Mouse (Mus musculus): Measurements from ENCODE around the gene Prp2. TPM values are rescaled to one million over a fixed set of nuclear protein-coding genes. Genes with fewer than 3 reads are reported as not detected.
"Not testable (repeated sequence)": the region's sequence is repeated elsewhere in the genome, so short reads cannot be mapped to it uniquely, and the experiment has no call there.

The Prp2 gene
- polyA plus RNA-seq (2012; rRNA removed): not detected in 2 replicates
- polyA plus RNA-seq (2014; fragmentation: Nextera tagmentation; extraction: Ambion mirVana): not detected in 2 replicates

- ATAC-seq (ENCODE audit: low FRiP score, low read depth); DNase-seq (ENCODE audit: low spot score); H3K4me1 ChIP-seq (ENCODE audit: control insufficient read depth, insufficient read depth, low read length); H3K27ac ChIP-seq (replicated peaks; ENCODE audit: low read depth, low read length); H3K4me2 ChIP-seq (replicated peaks; ENCODE audit: low read depth, low read length, severe bottlenecking); H3K9ac ChIP-seq (ENCODE audit: low read depth, low read length, severe bottlenecking); H3K4me3 ChIP-seq (replicated peaks; ENCODE audit: low read length); H3K36me3 ChIP-seq (ENCODE audit: control insufficient read depth, insufficient read depth, low read length); H3K27me3 ChIP-seq (ENCODE audit: control insufficient read depth, insufficient read depth, low read length); H3K9me3 ChIP-seq (ENCODE audit: control insufficient read depth, low read length): not testable (repeated sequence)
- 61% methylated on average over 2 of the region's 2 CpGs for WGBS
These were observed at the start of gene Prp2 for GRCm38 (mm10) chr6:132595613-132596012. TSS of gene Prp2 (plus strand) at chr6:132595913.

- not testable (repeated sequence) for H3K4me3 ChIP-seq (replicated peaks; ENCODE audit: low read length); DNase-seq (ENCODE audit: low spot score); H3K4me2 ChIP-seq (replicated peaks; ENCODE audit: low read depth, low read length, severe bottlenecking); H3K4me1 ChIP-seq (ENCODE audit: control insufficient read depth, insufficient read depth, low read length); H3K27me3 ChIP-seq (ENCODE audit: control insufficient read depth, insufficient read depth, low read length); H3K36me3 ChIP-seq (ENCODE audit: control insufficient read depth, insufficient read depth, low read length); H3K27ac ChIP-seq (replicated peaks; ENCODE audit: low read depth, low read length); H3K9ac ChIP-seq (ENCODE audit: low read depth, low read length, severe bottlenecking); ATAC-seq (ENCODE audit: low FRiP score, low read depth); H3K9me3 ChIP-seq (ENCODE audit: control insufficient read depth, low read length)
- 73% methylated on average over 1 of the region's 1 CpGs for WGBS
These were observed 26.2 kb upstream of the Prp2 start, which contains the start of gene Prh1 for GRCm38 (mm10) chr6:132569509-132569908. TSS of gene Prh1 (plus strand) at chr6:132569809.

- no peaks in the 10 kb centered on the region for H3K9me3 ChIP-seq (ENCODE audit: control insufficient read depth, low read length)
- H3K36me3 ChIP-seq (ENCODE audit: control insufficient read depth, insufficient read depth, low read length): no peaks in the 10 kb centered on the region
- H3K27me3 ChIP-seq (ENCODE audit: control insufficient read depth, insufficient read depth, low read length): no peaks in the 10 kb centered on the region
- ATAC-seq (ENCODE audit: low FRiP score, low read depth) (no peak), DNase-seq (ENCODE audit: low spot score) (peak; percentile 5)
- no peak overlapping the region for H3K4me2 ChIP-seq (replicated peaks; ENCODE audit: low read depth, low read length, severe bottlenecking)
- no peak overlapping the region for H3K27ac ChIP-seq (replicated peaks; ENCODE audit: low read depth, low read length)
- no peak overlapping the region for H3K9ac ChIP-seq (ENCODE audit: low read depth, low read length, severe bottlenecking)
- H3K4me1 ChIP-seq (ENCODE audit: control insufficient read depth, insufficient read depth, low read length): no peaks in the 10 kb centered on the region
- no peak for TF ChIP-seq POLR2A (IDR thresholded peaks at IDR 0.05; ENCODE audit: borderline replicate concordance, extremely low read depth, insufficient read depth, insufficient read length)
- no peak overlapping the region for H3K4me3 ChIP-seq (replicated peaks; ENCODE audit: low read length)
These were observed 53.7 kb downstream of the Prp2 start for GRCm38 (mm10) chr6:132649399-132649798.

Other genes starting within 250 kb of the Prp2 start
- gene Gm8882, start 231.8 kb upstream of the Prp2 start, polyA plus RNA-seq (2012; rRNA removed): not detected in 2 replicates
- gene Gm8882, start 231.8 kb upstream of the Prp2 start, polyA plus RNA-seq (2014; fragmentation: Nextera tagmentation; extraction: Ambion mirVana): not detected in 2 replicates
- not detected in 2 replicates for gene Prh1, start 26.1 kb upstream of the Prp2 start, polyA plus RNA-seq (2012; rRNA removed)
- not detected in 2 replicates for gene Prh1, start 26.1 kb upstream of the Prp2 start, polyA plus RNA-seq (2014; fragmentation: Nextera tagmentation; extraction: Ambion mirVana)
- not detected in 2 replicates for gene A630073D07Rik, start 55.6 kb downstream of the Prp2 start, polyA plus RNA-seq (2012; rRNA removed)
- gene A630073D07Rik, start 55.6 kb downstream of the Prp2 start, polyA plus RNA-seq (2014; fragmentation: Nextera tagmentation; extraction: Ambion mirVana): not detected in 2 replicates
- gene Tas2r120, start 61.0 kb downstream of the Prp2 start, polyA plus RNA-seq (2012; rRNA removed): not detected in 2 replicates
- gene Tas2r120, start 61.0 kb downstream of the Prp2 start, polyA plus RNA-seq (2014; fragmentation: Nextera tagmentation; extraction: Ambion mirVana): not detected in 2 replicates
- gene Tas2r121, start 105.1 kb downstream of the Prp2 start, polyA plus RNA-seq (2012; rRNA removed): not detected in 2 replicates
- not detected in 2 replicates for gene Tas2r121, start 105.1 kb downstream of the Prp2 start, polyA plus RNA-seq (2014; fragmentation: Nextera tagmentation; extraction: Ambion mirVana)
- gene Tas2r122, start 116.0 kb downstream of the Prp2 start, polyA plus RNA-seq (2012; rRNA removed): not detected in 2 replicates
- gene Tas2r122, start 116.0 kb downstream of the Prp2 start, polyA plus RNA-seq (2014; fragmentation: Nextera tagmentation; extraction: Ambion mirVana): not detected in 2 replicates
- not detected in 2 replicates for gene Tas2r115, start 142.1 kb downstream of the Prp2 start, polyA plus RNA-seq (2012; rRNA removed)
- not detected in 2 replicates for gene Tas2r115, start 142.1 kb downstream of the Prp2 start, polyA plus RNA-seq (2014; fragmentation: Nextera tagmentation; extraction: Ambion mirVana)
- gene Tas2r124, start 158.8 kb downstream of the Prp2 start, polyA plus RNA-seq (2012; rRNA removed): not detected in 2 replicates
- not detected in 2 replicates for gene Tas2r124, start 158.8 kb downstream of the Prp2 start, polyA plus RNA-seq (2014; fragmentation: Nextera tagmentation; extraction: Ambion mirVana)
- gene Tas2r102, start 166.2 kb downstream of the Prp2 start, polyA plus RNA-seq (2012; rRNA removed): not detected in 2 replicates
- not detected in 2 replicates for gene Tas2r102, start 166.2 kb downstream of the Prp2 start, polyA plus RNA-seq (2014; fragmentation: Nextera tagmentation; extraction: Ambion mirVana)
- not detected in 2 replicates for gene Tas2r136, start 182.2 kb downstream of the Prp2 start, polyA plus RNA-seq (2012; rRNA removed)
- not detected in 2 replicates for gene Tas2r136, start 182.2 kb downstream of the Prp2 start, polyA plus RNA-seq (2014; fragmentation: Nextera tagmentation; extraction: Ambion mirVana)
- gene Tas2r117, start 206.9 kb downstream of the Prp2 start, polyA plus RNA-seq (2012; rRNA removed): not detected in 2 replicates
- gene Tas2r117, start 206.9 kb downstream of the Prp2 start, polyA plus RNA-seq (2014; fragmentation: Nextera tagmentation; extraction: Ambion mirVana): not detected in 2 replicates